Mouse (Mus musculus) liver, embryonic 14.5 days (tissue): ENCODE measurements around the gene Slc22a13. TPM values are rescaled to one million over a fixed set of nuclear protein-coding genes. Genes with fewer than 3 reads are reported as not detected.

Experiments
- ATAC-seq: fragments of 200-750 bp; cut with Nextera tagmentation; 2 replicates; pipeline ENCODE4 v1.8.0; 2017; ENCODE audit warnings: moderate number of reproducible peaks, mild to moderate bottlenecking, moderate library complexity; ENCODE audit not compliant: insufficient read depth
- DNase-seq, 3 experiments: peaks; one replicate each; pipeline ENCODE4 v3.0.0-alpha.2; 2012 to 2013; ENCODE audit warnings: low read depth in 3 of 3, low spot score in 3 of 3
- H3K27ac ChIP-seq: fragments of 300-500 bp; sonication (generic); 2 replicates; pipeline ENCODE4 v1.5.1; 2014; ENCODE audit warnings: moderate library complexity, mild to moderate bottlenecking, control low read depth, inconsistent platforms
- H3K27me3 ChIP-seq: fragments of 300-500 bp; sonication (generic); 2 replicates; pipeline ENCODE4 v1.6.1; 2014; ENCODE audit warnings: mild to moderate bottlenecking, low read length, moderate library complexity; ENCODE audit not compliant: control insufficient read depth, insufficient read depth
- H3K36me3 ChIP-seq: fragments of 300-500 bp; sonication (generic); replicated peaks from 2 replicates; pipeline ENCODE4 v1.6.1; 2014; ENCODE audit warnings: low read depth; ENCODE audit not compliant: control insufficient read depth, insufficient read depth
- H3K4me1 ChIP-seq, 2 experiments: fragments of 200-500 bp in 1 of 2; fragments of 300-500 bp in 1 of 2; sonication (generic) in 1 of 2; replicated peaks; 2 replicates each; pipeline ENCODE4 v1.6.1; 2012 to 2014; ENCODE audit warnings: antibody characterized with exemption in 1 of 2, inconsistent platforms in 1 of 2, low read length in 1 of 2; ENCODE audit not compliant: control insufficient read depth in 2 of 2, insufficient read depth in 2 of 2
- H3K4me2 ChIP-seq: fragments of 300-500 bp; sonication (generic); 2 replicates; pipeline ENCODE4 v1.6.1; 2014; ENCODE audit warnings: low read depth, mild to moderate bottlenecking, control low read depth, moderate library complexity
- H3K4me3 ChIP-seq, 2 experiments: fragments of 200-500 bp in 1 of 2; fragments of 300-500 bp in 1 of 2; sonication (generic) in 1 of 2; 2 replicates each; pipeline ENCODE4 v1.5.1; 2012 to 2014; ENCODE audit warnings: low read depth in 2 of 2, low read length in 2 of 2, mild to moderate bottlenecking in 2 of 2, control low read depth in 1 of 2, inconsistent platforms in 1 of 2, moderate library complexity in 1 of 2; ENCODE audit not compliant: insufficient read depth in 1 of 2
- H3K9ac ChIP-seq: fragments of 300-500 bp; sonication (generic); replicated peaks from 2 replicates; pipeline ENCODE4 v1.6.1; 2014; ENCODE audit warnings: mild to moderate bottlenecking, control low read depth, moderate library complexity
- H3K9me3 ChIP-seq: fragments of 300-500 bp; sonication (generic); 2 replicates; pipeline ENCODE4 v1.6.1; 2016; ENCODE audit warnings: low read length, mixed read lengths; ENCODE audit not compliant: control insufficient read depth
- CTCF ChIP-seq: IDR thresholded peaks from 2 replicates; pipeline ENCODE4 v1.5.1; 2016; ENCODE audit warnings: antibody characterized with exemption, low read depth, control low read depth
- EP300 ChIP-seq: IDR thresholded peaks from 2 replicates; pipeline ENCODE4 v1.6.1; 2016; ENCODE audit warnings: antibody characterized with exemption, low read depth
- WGBS: fragments of 180-500 bp; shearing (Covaris S2); extraction: QIAGEN DNeasy Blood & Tissue Kit; methylation state at CpG from one replicate; pipeline ENCODE4 v1.1.7; 2014; ENCODE audit not compliant: insufficient replicate concordance; 5-methylcytosine and 5-hydroxymethylcytosine counted together
- polyA plus RNA-seq, 2 experiments: library from polyadenylated mRNA; depleted of rRNA in 1 of 2; stranded (reverse) in 1 of 2; unstranded in 1 of 2; fragments of >200 nt; fragmentation: Nextera tagmentation in 1 of 2; extraction: Ambion mirVana in 1 of 2; gene quantifications; 2 replicates each; pipeline versions ENCODE4 v1.2.1 to v1.2.3; 2012 to 2014

Slc22a13 gene
- polyA plus RNA-seq, 2 experiments: 0.02 TPM; not detected in 1

DNA sequence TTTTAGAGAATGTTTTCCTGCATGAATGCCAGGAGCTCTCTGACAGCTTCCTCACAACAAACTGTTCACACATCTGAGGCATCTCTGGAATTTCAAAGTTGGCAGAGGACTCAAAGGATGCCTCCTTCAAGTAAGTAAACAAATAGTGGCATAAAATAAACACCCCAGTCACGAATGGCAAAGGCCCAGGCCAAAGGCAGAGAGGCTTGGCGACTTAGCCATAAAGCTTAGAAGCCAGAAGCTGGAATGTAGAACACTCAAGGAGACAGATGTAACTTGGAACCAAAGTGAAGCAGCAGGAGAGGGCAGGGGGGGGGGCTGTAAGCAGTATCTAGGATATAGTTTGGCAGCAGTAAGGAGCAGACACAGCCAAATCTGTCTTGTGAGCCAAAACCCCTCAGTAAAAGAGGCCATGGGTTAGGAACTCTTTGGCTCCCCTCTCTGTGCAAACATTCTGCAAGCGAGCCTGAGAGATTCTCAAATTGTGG lies 27.6 kb downstream of the Slc22a13 start:
- DNase-seq (no peak), ATAC-seq (no peak)
- WGBS: 22% methylated on average over 3 of the region's 3 CpGs
- no peaks in the 10 kb centered on the region for H3K36me3 ChIP-seq
- H3K27me3 ChIP-seq: no peaks in the 10 kb centered on the region
- H3K9me3 ChIP-seq: no peaks in the 10 kb centered on the region
- no peak overlapping the region for H3K4me2 ChIP-seq
- no peaks in the 10 kb centered on the region for H3K4me1 ChIP-seq
- H3K4me3 ChIP-seq: no peak overlapping the region
- no peak for TF ChIP-seq EP300
- no peak for TF ChIP-seq CTCF
- no peak overlapping the region for H3K27ac ChIP-seq
- no peak overlapping the region for H3K9ac ChIP-seq

DNA sequence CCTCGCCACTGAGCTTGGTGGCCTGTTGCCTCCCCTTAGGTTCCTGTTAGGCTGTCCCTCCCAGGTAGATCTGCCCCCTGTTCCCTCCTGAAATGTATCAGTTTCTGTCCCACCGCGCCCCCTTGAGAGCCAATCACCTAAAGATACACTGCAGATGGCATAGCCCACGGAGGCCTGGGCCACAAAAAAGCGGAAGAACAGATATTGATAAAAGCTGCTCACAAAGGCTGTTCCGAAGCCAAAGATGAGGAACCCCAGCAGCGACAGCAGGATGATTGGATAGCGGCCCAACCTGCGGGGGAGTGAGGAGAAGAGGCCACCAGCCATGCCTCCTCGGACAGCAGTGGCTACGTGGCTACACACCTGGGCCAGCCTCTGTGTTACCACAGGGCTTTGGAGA lies 29.6 kb downstream of the Slc22a13 start:
- DNase-seq: no peak
- Histone ChIP-seq H3K27me3 (no peaks in the 10 kb centered on the region), H3K9me3 (no peaks in the 10 kb centered on the region), H3K9ac (no peak overlapping the region), H3K27ac (no peak overlapping the region), H3K4me3 (no peak overlapping the region), H3K4me2 (no peak overlapping the region), H3K36me3 (no peaks in the 10 kb centered on the region), H3K4me1 (no peaks in the 10 kb centered on the region)
- ATAC-seq: no peak
- 69% methylated on average over 11 of the region's 11 CpGs for WGBS
- TF ChIP-seq CTCF (no peak), EP300 (no peak)

DNA sequence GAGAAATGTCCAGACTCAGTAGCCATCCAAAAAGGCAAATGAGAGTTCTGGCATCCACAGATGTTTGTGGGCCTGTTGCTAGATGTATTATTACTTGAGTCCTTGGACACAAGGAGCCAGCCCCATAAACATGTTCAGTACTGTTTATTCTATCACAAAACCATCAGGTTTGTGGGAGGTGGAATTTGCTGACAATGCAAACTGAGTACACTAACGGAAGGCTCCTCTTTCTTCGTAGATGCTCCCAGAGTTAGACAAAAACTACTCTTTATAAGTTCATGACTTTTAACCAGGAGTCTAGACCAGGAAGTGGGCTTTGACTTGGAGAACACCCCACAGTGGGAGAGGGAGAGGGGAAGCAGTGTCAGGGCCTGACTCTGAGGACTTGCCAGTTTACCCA lies 41.3 kb downstream of the Slc22a13 start:
- DNase-seq (no peak), ATAC-seq (no peak)
- Histone ChIP-seq H3K27ac (no peak overlapping the region), H3K9ac (no peak overlapping the region), H3K4me1 (no peaks in the 10 kb centered on the region; a peak in 1 of 4 replicates), H3K4me2 (no peak overlapping the region), H3K27me3 (no peaks in the 10 kb centered on the region), H3K4me3 (no peak overlapping the region), H3K36me3 (no peaks in the 10 kb centered on the region), H3K9me3 (no peaks in the 10 kb centered on the region)
- WGBS: 66% methylated on average over 2 of the region's 2 CpGs
- TF ChIP-seq CTCF (no peak), EP300 (no peak)

DNA sequence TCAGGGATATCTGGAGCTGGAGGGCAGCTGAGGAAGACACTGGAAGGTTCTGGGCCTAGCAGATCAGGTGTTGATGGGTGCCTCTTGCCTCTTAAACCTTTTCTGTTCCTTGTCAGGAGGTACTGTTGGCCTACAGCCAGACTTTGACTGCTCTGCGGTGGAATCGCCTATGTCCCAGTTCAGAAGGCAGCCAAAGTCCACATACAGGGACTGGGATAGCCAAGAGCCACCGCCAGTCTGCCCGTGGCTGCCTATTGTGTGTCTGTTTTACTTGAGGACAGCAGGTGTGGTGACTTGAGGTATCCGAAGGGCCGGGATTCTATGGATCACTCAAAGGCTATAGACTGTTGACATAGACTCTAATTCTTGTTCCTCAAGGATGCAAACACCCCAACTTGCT lies 43.4 kb downstream of the Slc22a13 start:
- Histone ChIP-seq H3K4me2 (no peak overlapping the region), H3K4me1 (peaks cover 0 to 2% of the 10 kb centered on the region in 2 experiments; a peak in 1 of 4 replicates), H3K36me3 (no peaks in the 10 kb centered on the region), H3K9ac (no peak overlapping the region), H3K27ac (no peak overlapping the region), H3K27me3 (no peaks in the 10 kb centered on the region), H3K9me3 (no peaks in the 10 kb centered on the region), H3K4me3 (no peak overlapping the region)
- ATAC-seq (no peak), DNase-seq (no peak)
- TF ChIP-seq EP300 (no peak), CTCF (no peak)
- 71% methylated on average over 6 of the region's 6 CpGs for WGBS

DNA sequence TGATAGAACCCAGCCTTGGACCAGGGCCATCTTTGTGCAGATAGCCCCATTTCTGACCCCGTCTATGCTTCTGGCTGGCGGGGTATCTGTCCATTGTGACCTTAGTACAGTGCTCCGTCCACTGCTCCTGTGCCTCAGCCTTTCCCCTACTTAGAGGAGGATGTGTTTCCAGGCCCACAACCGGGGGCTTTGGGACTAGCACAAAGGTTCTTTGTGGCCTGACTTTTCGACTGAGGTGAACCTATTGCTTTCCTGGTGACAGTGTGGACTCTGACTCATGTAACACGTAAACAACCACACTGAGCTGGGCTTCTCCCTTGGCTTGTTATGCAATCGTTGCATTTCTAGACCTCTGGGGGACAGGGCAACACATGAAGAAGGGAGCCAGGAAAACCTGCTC lies 44.2 kb downstream of the Slc22a13 start:
- Histone ChIP-seq H3K4me3 (no peak overlapping the region), H3K27me3 (no peaks in the 10 kb centered on the region), H3K4me1 (peaks cover 0 to 2% of the 10 kb centered on the region in 2 experiments; a peak in 1 of 4 replicates), H3K9me3 (no peaks in the 10 kb centered on the region), H3K36me3 (no peaks in the 10 kb centered on the region), H3K9ac (no peak overlapping the region), H3K4me2 (no peak overlapping the region), H3K27ac (no peak overlapping the region)
- no peak for TF ChIP-seq EP300
- TF ChIP-seq CTCF: no peak
- ATAC-seq (peak; percentile 55; the same call in 1 of the 2 replicates), DNase-seq (no peak)
- 62% methylated on average over 7 of the region's 7 CpGs for WGBS
